Mouse (Mus musculus) hindbrain, postnatal 0 days (tissue): ENCODE results near the gene Gm14597. TPM values are rescaled to one million over a fixed set of nuclear protein-coding genes. Genes with fewer than 3 reads are reported as not detected.

Experiments used
- ATAC-seq: fragments of 200-750 bp; cut with Nextera tagmentation; 2 replicates; pipeline ENCODE4 v1.8.0; 2017; ENCODE audit warnings: mild to moderate bottlenecking, moderate TSS enrichment, moderate library complexity
- DNase-seq: peaks from one replicate; pipeline ENCODE4 v3.0.0-alpha.2; 2015; ENCODE audit warnings: low spot score
- H3K27ac ChIP-seq: fragments of 300-500 bp; sonication (generic); 2 replicates; pipeline ENCODE4 v1.5.1; 2014; ENCODE audit warnings: mild to moderate bottlenecking
- H3K27me3 ChIP-seq: fragments of 300-500 bp; sonication (generic); 2 replicates; pipeline ENCODE4 v1.6.1; 2014; ENCODE audit warnings: low read length, mixed read lengths; ENCODE audit not compliant: insufficient read depth
- H3K36me3 ChIP-seq: fragments of 300-500 bp; sonication (generic); 2 replicates; pipeline ENCODE4 v1.6.1; 2014; ENCODE audit warnings: low read length, mixed read lengths; ENCODE audit not compliant: insufficient read depth
- H3K4me1 ChIP-seq: fragments of 300-500 bp; sonication (generic); 2 replicates; pipeline ENCODE4 v1.6.1; 2014; ENCODE audit warnings: antibody characterized with exemption, low read length, mixed read lengths; ENCODE audit not compliant: insufficient read depth
- H3K4me2 ChIP-seq: fragments of 300-500 bp; sonication (generic); 2 replicates; pipeline ENCODE4 v1.6.1; 2014; ENCODE audit warnings: low read depth, mild to moderate bottlenecking, low read length, moderate library complexity, mixed read lengths
- H3K4me3 ChIP-seq: fragments of 300-500 bp; sonication (generic); 2 replicates; pipeline ENCODE4 v1.5.1; 2014; ENCODE audit warnings: low read length
- H3K9ac ChIP-seq: fragments of 300-500 bp; sonication (generic); replicated peaks from 2 replicates; pipeline ENCODE4 v1.6.1; 2014; ENCODE audit warnings: mild to moderate bottlenecking, low read length, moderate library complexity, mixed read lengths
- H3K9me3 ChIP-seq: fragments of 300-500 bp; sonication (generic); 2 replicates; pipeline ENCODE4 v1.6.1; 2016; ENCODE audit warnings: low read length, mixed read lengths
- CTCF ChIP-seq: IDR thresholded peaks from 2 replicates; pipeline ENCODE4 v1.5.1; 2016; ENCODE audit warnings: antibody characterized with exemption, control low read depth, low read depth
- WGBS: fragments of 180-500 bp; shearing (Covaris S2); extraction: QIAGEN DNeasy Blood & Tissue Kit; methylation state at CpG from one replicate; pipeline ENCODE4 v1.1.7; 2014; 5-methylcytosine and 5-hydroxymethylcytosine counted together
- polyA plus RNA-seq: library from polyadenylated mRNA; unstranded; fragments of >200 nt; fragmentation: Nextera tagmentation; extraction: Ambion mirVana; gene quantifications from 2 replicates; pipeline ENCODE4 v1.2.1, GENCODE M21; 2015
- total RNA-seq: library from RNA; depleted of rRNA; stranded (reverse); fragments of >200 nt; gene quantifications from 2 replicates; pipeline ENCODE4 v1.2.3, GENCODE M21; 2014; rRNA removed

Gene Gm14597
- total and polyA plus RNA-seq, 2 experiments from 2014 or later, result not detected

GRCm38 (mm10) chrX:53579311-53579710 is 29.5 kb downstream of the Gm14597 start:
- ATAC-seq (no peak), DNase-seq (no peak)
- Histone ChIP-seq H3K27me3 (no peaks in the 10 kb centered on the region), H3K4me3 (no peak overlapping the region), H3K27ac (no peak overlapping the region), H3K9me3 (no peaks in the 10 kb centered on the region), H3K36me3 (no peaks in the 10 kb centered on the region), H3K4me1 (no peaks in the 10 kb centered on the region), H3K4me2 (no peak overlapping the region), H3K9ac (no peak overlapping the region)
- WGBS, result 67% methylated on average over 1 of the region's 1 CpGs
- TF ChIP-seq CTCF, result no peak

Other genes with a start within 250 kb of the Gm14597 start
- 9.8 and 20.8 TPM in 2 replicates for gene Mospd1, start 238.5 kb downstream of the Gm14597 start, total RNA-seq
- gene Mospd1, start 238.5 kb downstream of the Gm14597 start, polyA plus RNA-seq, result 34.7 and 37.0 TPM in 2 replicates
- not detected in 2 replicates for gene Etd, start 174.1 kb downstream of the Gm14597 start, total RNA-seq
- gene Etd, start 174.1 kb downstream of the Gm14597 start, polyA plus RNA-seq, result not detected in 2 replicates
- gene Rtl8c, start 947 bp downstream of the Gm14597 start, total RNA-seq, result 32.0 and 58.2 TPM in 2 replicates
- 210 and 219 TPM in 2 replicates for gene Rtl8c, start 947 bp downstream of the Gm14597 start, polyA plus RNA-seq
- 254 and 270 TPM in 2 replicates for gene Rtl8a, start 34.7 kb upstream of the Gm14597 start, total RNA-seq
- 284 and 285 TPM in 2 replicates for gene Rtl8a, start 34.7 kb upstream of the Gm14597 start, polyA plus RNA-seq
- 350 and 410 TPM in 2 replicates for gene Rtl8b, start 61.4 kb upstream of the Gm14597 start, total RNA-seq
- gene Rtl8b, start 61.4 kb upstream of the Gm14597 start, polyA plus RNA-seq, result 232 and 242 TPM in 2 replicates
- gene 4930502E18Rik, start 115.8 kb upstream of the Gm14597 start, total RNA-seq, result not detected in 2 replicates
- 0.55 and 0.66 TPM in 2 replicates for gene 4930502E18Rik, start 115.8 kb upstream of the Gm14597 start, polyA plus RNA-seq
- not detected in 2 replicates for gene 1700013H16Rik, start 148.9 kb upstream of the Gm14597 start, total RNA-seq
- not detected in 2 replicates for gene 1700013H16Rik, start 148.9 kb upstream of the Gm14597 start, polyA plus RNA-seq
- gene Zfp36l3, start 167.4 kb upstream of the Gm14597 start, total RNA-seq, result not detected in 2 replicates
- not detected in 2 replicates for gene Zfp36l3, start 167.4 kb upstream of the Gm14597 start, polyA plus RNA-seq
- 0.37 TPM in 1 of 2 replicates, not detected in the other for gene Xlr, start 188.7 kb upstream of the Gm14597 start, total RNA-seq
- gene Xlr, start 188.7 kb upstream of the Gm14597 start, polyA plus RNA-seq, result 2.9 and 3.4 TPM in 2 replicates